Mouse (Mus musculus) left cerebral cortex, adult 2 months (tissue): Measurements from ENCODE around the gene Pknox2. TPM values are rescaled to one million over a fixed set of nuclear protein-coding genes. Genes with fewer than 3 reads are reported as not detected.
A peak's percentile ranks its signal among the peaks of the same experiment; 100 is the strongest.

ENCODE experiments used
- DNase-seq, 2 experiments: peaks; one replicate each; pipeline ENCODE4 v3.0.0; 2021 to 2022; ENCODE audit warnings: low spot score in 2 of 2, mixed read lengths in 1 of 2; ENCODE audit errors: extremely low spot score in 1 of 2
- H3K27ac ChIP-seq: fragments of 200-600 bp; 2 replicates; pipeline ENCODE4 v1.8.1; 2022
- H3K4me3 ChIP-seq: fragments of 200-600 bp; 2 replicates; pipeline ENCODE4 v1.8.1; 2022
- CTCF ChIP-seq: fragments of 200-600 bp; IDR thresholded peaks from 2 replicates; pipeline ENCODE4 v1.8.1; 2022; ENCODE audit warnings: antibody characterized with exemption, mild to moderate bottlenecking, moderate library complexity
- intact Hi-C: fragments of 180-260 bp; cut with DNase I; formaldehyde crosslinking; loops from one replicate; pipeline ENCODE4 v1.15.1; 2025
- total RNA-seq, 2 experiments: library from RNA; stranded (reverse); gene quantifications; 2 replicates each; pipeline ENCODE4 v1.2.3; 2021

Pknox2 gene
- total RNA-seq, 2 experiments from 2014 or later, result 79.1 to 84.5 TPM

DNA sequence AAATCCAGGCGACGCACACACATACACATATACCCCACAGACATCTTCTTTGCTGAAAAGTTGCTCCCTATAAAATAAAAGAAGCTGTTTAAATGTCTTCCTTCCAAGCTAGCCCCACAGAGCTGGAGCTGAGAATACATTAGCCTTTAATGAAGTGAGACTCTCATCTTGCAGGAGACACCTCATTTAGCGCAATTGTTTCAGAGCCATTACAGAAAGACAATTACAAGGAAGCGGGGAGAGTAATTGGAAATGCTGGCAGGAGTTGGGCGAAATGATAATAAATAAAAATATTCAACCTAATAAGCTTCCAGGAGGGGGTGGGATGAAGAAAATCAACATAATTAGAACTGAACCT, 79.8 kb downstream of the Pknox2 start:
- DNase-seq, result no peak
- TF ChIP-seq CTCF, result no peak
- intact Hi-C loops, result no loop called here
- H3K27ac ChIP-seq, result no peak overlapping the region; the same call in 1 of the 2 replicates
- no peak overlapping the region for H3K4me3 ChIP-seq

DNA sequence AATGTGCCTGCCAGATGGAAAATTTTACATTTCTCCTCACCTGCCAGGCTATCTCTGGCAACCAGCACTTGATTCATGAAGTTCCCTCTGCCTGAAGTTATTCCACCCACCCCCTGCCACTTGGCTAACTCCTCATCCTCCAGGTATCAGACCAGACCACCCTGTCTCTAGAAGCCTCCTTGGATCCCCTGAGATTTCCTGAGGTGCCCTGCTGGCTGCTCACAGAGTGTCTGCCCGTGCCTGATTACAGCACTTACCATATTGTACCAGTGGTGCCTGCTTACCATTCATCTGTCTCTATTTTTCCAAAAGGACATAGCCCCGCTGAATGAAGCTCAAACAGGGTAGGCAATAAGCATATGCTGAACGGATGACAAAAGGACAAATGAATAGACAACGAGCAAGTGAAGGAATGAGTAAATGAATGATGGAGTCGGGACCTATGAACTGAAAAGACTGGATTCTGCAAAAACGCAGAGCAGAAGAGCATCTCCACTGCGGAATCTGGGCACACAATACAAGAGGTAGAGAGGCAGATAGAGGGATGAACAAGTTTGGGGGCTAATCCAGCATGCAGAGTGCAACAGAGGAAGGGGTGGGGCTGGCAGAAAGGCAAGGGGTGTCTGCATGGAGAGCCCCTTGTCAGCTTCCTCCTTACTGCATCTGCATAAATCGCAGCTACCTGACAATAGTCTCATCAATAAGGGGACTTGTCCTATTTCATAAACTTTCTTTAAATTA, 80.3 kb downstream of the Pknox2 start:
- intact Hi-C loops, result no loop called here
- TF ChIP-seq CTCF, result no peak
- H3K4me3 ChIP-seq, result no peak overlapping the region
- no peak for DNase-seq
- H3K27ac ChIP-seq, result peak overlapping the region; percentile 47; the same call in 1 of the 2 replicates

GRCm38 (mm10) chr9:37061627-37062026, 85.6 kb downstream of the Pknox2 start:
- Histone ChIP-seq H3K27ac (peak overlapping the region; percentile 22), H3K4me3 (no peak overlapping the region)
- no peak for TF ChIP-seq CTCF
- intact Hi-C loops, result no loop called here
- no peak for DNase-seq

DNA sequence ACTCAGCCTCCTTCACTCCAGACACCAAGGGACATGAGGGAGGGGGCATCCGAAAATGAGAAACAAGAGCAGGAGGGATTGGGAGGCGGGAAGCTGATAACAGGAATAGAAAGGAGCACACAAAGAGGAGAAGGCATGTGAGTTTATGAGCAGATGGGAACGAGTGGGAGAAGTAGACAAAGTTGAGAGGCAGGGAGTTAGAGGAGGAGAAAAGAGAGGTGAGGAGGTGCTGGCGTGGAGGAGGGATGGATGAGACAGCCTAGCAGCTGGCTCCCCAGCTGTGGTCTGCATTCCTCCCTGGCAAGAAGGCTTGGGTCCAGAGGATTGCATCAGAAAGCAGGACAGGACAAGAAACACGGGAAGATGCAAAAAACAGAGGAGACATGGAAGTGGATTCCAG, 92.5 kb downstream of the Pknox2 start:
- peak; percentile 47 to 67 for DNase-seq
- Histone ChIP-seq H3K27ac (peak overlapping the region; percentile 91), H3K4me3 (no peak overlapping the region)
- intact Hi-C loops, result loop anchor here (1.0 to 5.0 kb wide), 3 partner anchors 67 to 110 kb away; no protein-coding TSS in a partner anchor
- no peak for TF ChIP-seq CTCF

DNA sequence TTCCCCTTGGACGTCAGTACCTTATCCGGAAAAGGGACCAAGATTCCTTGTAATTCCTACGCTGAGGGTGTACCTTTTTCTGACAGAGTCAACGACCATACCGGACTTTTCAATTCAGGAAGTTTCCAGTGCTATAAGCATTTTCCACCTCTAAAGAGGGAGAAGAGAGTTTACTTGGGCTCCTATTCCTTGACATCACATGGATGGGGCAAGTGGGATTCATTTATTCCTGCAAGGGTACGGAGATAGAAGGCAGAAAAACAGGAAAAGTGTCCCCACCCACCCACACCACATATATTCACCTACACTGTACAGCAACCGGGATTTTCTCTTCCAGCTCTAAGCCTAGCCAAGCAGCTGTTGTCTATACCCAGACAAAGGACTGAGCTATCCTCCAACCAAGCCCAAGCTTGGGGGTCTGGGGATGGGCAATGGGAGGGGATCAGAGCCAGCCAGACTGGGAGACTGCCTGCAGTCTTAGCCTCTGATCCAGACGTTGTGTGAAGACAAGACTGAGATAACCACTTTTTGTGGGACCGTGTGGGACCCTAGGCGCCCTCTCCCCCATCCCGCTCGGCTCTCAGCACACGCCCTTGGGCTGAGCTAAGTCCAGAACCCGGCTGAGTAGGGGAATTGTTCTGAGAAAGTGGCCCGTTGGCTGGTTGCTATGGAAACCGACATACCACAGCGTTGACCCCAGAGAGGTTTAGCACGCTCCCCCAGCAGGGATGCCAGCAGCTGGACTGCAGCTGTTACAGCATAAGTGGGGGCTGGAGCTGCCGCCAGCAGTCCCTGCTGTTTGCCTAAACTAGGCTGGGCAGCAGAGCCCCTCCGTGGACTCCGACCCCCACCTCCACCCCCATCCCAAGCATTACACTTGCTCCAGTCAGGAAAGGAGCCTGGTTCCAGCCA, 93.3 kb downstream of the Pknox2 start:
- TF ChIP-seq CTCF, result no peak
- peak in 1 of 2 experiments; percentile 41 for DNase-seq
- intact Hi-C loops, result loop anchor here (1.0 to 5.0 kb wide), 2 partner anchors 88 to 110 kb away; no protein-coding TSS in a partner anchor
- peak overlapping the region; percentile 91 for H3K27ac ChIP-seq
- H3K4me3 ChIP-seq, result no peak overlapping the region

GRCm38 (mm10) chr9:37053041-37053440, 94.2 kb downstream of the Pknox2 start:
- TF ChIP-seq CTCF, result no peak
- Histone ChIP-seq H3K27ac (peak overlapping the region; percentile 91), H3K4me3 (no peak overlapping the region)
- intact Hi-C loops, result loop anchor here (5.0 kb wide), 1 partner anchor 89 kb away; no protein-coding TSS in a partner anchor
- no peak for DNase-seq

- Histone ChIP-seq H3K27ac (no peak overlapping the region), H3K4me3 (no peak overlapping the region)
- no peak for DNase-seq
- no peak for TF ChIP-seq CTCF
- intact Hi-C loops, result loop anchor here (5.0 kb wide), 1 partner anchor 91 kb away; no protein-coding TSS in a partner anchor
These were observed 95.5 kb downstream of the Pknox2 start for GRCm38 (mm10) chr9:37051669-37052068.

DNA sequence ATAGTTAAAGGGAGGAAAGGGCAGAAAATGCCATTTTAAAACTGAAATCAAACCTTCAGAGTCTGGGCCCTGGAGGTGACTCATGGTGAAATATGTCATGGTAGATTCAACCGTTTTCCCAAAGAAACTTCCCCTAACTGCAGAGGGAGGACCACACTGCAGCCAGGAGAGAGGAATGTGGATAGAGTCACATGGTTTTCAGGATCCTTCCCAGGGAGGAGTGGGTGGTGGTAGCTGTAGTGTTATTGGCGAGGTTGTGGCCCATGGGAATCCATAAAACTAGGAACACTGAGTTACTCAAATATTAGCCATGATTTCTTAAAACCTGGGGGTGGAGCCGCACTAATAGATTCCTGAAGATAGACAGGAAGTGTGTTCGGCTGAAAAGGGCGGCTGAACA, 99.7 kb downstream of the Pknox2 start:
- no peak for DNase-seq
- H3K27ac ChIP-seq, result no peak overlapping the region
- no peak for TF ChIP-seq CTCF

DNA sequence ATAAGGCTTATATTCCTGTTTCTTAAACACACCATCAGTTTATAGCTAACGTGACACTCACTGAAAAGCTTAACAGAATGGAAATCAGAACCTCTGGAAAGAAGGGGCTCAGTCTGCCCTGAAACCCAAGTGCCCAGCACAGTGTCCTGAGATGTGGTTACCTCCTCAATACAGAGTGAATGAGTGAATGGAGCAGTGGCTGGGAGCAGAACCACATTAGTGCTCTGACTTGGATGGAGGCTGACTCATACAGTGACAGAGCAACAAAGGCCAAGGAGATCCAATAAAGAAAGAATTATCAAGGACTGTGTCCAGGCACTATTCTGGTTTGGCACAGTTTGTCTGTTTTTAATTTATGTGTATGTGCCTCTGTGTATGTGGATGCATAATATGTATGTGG, 101.3 kb downstream of the Pknox2 start:
- H3K27ac ChIP-seq, result no peak overlapping the region
- DNase-seq, result no peak
- no peak overlapping the region for H3K4me3 ChIP-seq
- intact Hi-C loops, result no loop called here
- TF ChIP-seq CTCF, result no peak

More for the DNA sequence above, 99.7 kb downstream of the Pknox2 start:
- no peak overlapping the region for H3K4me3 ChIP-seq
- intact Hi-C loops, result no loop called here

DNA sequence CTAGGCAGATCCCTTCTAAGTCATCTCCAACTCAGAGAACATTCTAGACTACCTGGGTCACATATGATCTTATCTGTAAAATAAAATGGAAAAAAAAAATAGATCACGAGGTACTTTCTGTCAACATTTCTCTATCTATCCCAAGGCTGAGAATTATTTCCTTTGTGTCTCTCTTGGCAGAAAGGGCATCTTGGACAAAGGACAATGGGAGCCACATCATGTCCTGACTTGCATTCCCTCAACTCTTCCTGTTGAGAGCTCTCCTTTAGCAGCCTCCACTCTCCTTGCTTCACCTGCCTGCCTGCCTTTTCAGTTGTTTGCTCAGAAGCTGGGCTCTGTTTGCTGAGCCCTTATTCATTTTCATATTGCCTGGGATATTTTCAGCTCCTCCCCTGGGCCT, 103.0 kb downstream of the Pknox2 start:
- peak overlapping the region; percentile 33; the same call in 1 of the 2 replicates for H3K27ac ChIP-seq
- DNase-seq, result no peak
- TF ChIP-seq CTCF, result no peak

GRCm38 (mm10) chr9:37038859-37039258, 108.3 kb downstream of the Pknox2 start:
- peak overlapping the region; percentile 56; the same call in 1 of the 2 replicates for H3K27ac ChIP-seq
- no peak for DNase-seq
- intact Hi-C loops, result no loop called here
- H3K4me3 ChIP-seq, result no peak overlapping the region
- TF ChIP-seq CTCF, result no peak

More for the DNA sequence above, 103.0 kb downstream of the Pknox2 start:
- no peak overlapping the region for H3K4me3 ChIP-seq
- intact Hi-C loops, result no loop called here

- Histone ChIP-seq H3K27ac (peak overlapping the region; percentile 66), H3K4me3 (no peak overlapping the region)
- intact Hi-C loops, result no loop called here
- no peak for DNase-seq
- no peak for TF ChIP-seq CTCF
These were observed 108.8 kb downstream of the Pknox2 start for GRCm38 (mm10) chr9:37038445-37038844.
